Mouse (Mus musculus) intestine, postnatal 0 days (tissue): Measurements from ENCODE around the gene Nrxn1. TPM values are rescaled to one million over a fixed set of nuclear protein-coding genes. Genes with fewer than 3 reads are reported as not detected.
A peak's percentile ranks its signal among the peaks of the same experiment; 100 is the strongest.

ENCODE experiments used
- ATAC-seq: fragments of 200-750 bp; cut with Nextera tagmentation; 2 replicates; pipeline ENCODE4 v1.8.0; 2017; ENCODE audit warnings: mild to moderate bottlenecking, moderate TSS enrichment, moderate library complexity
- H3K27ac ChIP-seq: fragments of 300-500 bp; sonication (generic); 2 replicates; pipeline ENCODE4 v1.5.1; 2014; ENCODE audit warnings: mild to moderate bottlenecking, low read depth, low read length, moderate library complexity
- H3K27me3 ChIP-seq: fragments of 300-500 bp; sonication (generic); replicated peaks from 2 replicates; pipeline ENCODE4 v1.6.1; 2014; ENCODE audit warnings: low read length, mixed read lengths; ENCODE audit not compliant: control insufficient read depth, insufficient read depth
- H3K36me3 ChIP-seq: fragments of 300-500 bp; sonication (generic); 2 replicates; pipeline ENCODE4 v1.6.1; 2014; ENCODE audit warnings: mild to moderate bottlenecking, moderate library complexity; ENCODE audit not compliant: control insufficient read depth, insufficient read depth
- H3K4me1 ChIP-seq: fragments of 300-500 bp; sonication (generic); replicated peaks from 2 replicates; pipeline ENCODE4 v1.6.1; 2014; ENCODE audit warnings: antibody characterized with exemption, low read length, mixed read lengths; ENCODE audit not compliant: control insufficient read depth, insufficient read depth
- H3K4me2 ChIP-seq: fragments of 300-500 bp; sonication (generic); replicated peaks from 2 replicates; pipeline ENCODE4 v1.6.1; 2014; ENCODE audit warnings: low read depth, mild to moderate bottlenecking, moderate library complexity
- H3K4me3 ChIP-seq: fragments of 300-500 bp; sonication (generic); 2 replicates; pipeline ENCODE4 v1.5.1; 2014; ENCODE audit warnings: low read depth, low read length
- H3K9ac ChIP-seq: fragments of 300-500 bp; sonication (generic); 2 replicates; pipeline ENCODE4 v1.6.1; 2014; ENCODE audit warnings: mild to moderate bottlenecking, low read depth, low read length
- H3K9me3 ChIP-seq: fragments of 300-500 bp; sonication (generic); 2 replicates; pipeline ENCODE4 v1.6.1; 2016; ENCODE audit warnings: mixed run types; ENCODE audit not compliant: control insufficient read depth
- CTCF ChIP-seq: sonication (generic); IDR thresholded peaks from 2 replicates; pipeline ENCODE4 v1.5.1; 2016; ENCODE audit warnings: low read depth, mild to moderate bottlenecking, control low read depth, antibody characterized with exemption, moderate library complexity
- WGBS: fragments of 180-500 bp; shearing (Covaris S2); extraction: QIAGEN DNeasy Blood & Tissue Kit; methylation state at CpG from one replicate; pipeline ENCODE4 v1.1.7; 2014; 5-methylcytosine and 5-hydroxymethylcytosine counted together
- polyA plus RNA-seq: library from polyadenylated mRNA; unstranded; fragments of >200 nt; fragmentation: Nextera tagmentation; extraction: Ambion mirVana; gene quantifications from 2 replicates; pipeline ENCODE4 v1.2.1, GENCODE M21; 2015

The Nrxn1 gene
- polyA plus RNA-seq, 1 experiment from 2014 or later, result 0.99 TPM

- H3K4me2 ChIP-seq, result no peak overlapping the region
- H3K9me3 ChIP-seq, result no peaks in the 10 kb centered on the region
- WGBS, result 89% methylated on average over 6 of the region's 6 CpGs
- no peak for TF ChIP-seq CTCF
- ATAC-seq, result no peak
- no peak overlapping the region for H3K27ac ChIP-seq
- H3K9ac ChIP-seq, result no peak overlapping the region
- H3K4me3 ChIP-seq, result no peak overlapping the region
- no peaks in the 10 kb centered on the region for H3K4me1 ChIP-seq
- H3K36me3 ChIP-seq, result no peaks in the 10 kb centered on the region
- no peaks in the 10 kb centered on the region for H3K27me3 ChIP-seq
These were observed 769.2 kb downstream of the Nrxn1 start for GRCm38 (mm10) chr17:90323674-90324073.

GRCm38 (mm10) chr17:90272225-90272624 lies 820.6 kb downstream of the Nrxn1 start:
- Histone ChIP-seq H3K27me3 (no peaks in the 10 kb centered on the region), H3K4me2 (no peak overlapping the region), H3K4me1 (no peaks in the 10 kb centered on the region), H3K9me3 (no peaks in the 10 kb centered on the region), H3K4me3 (no peak overlapping the region), H3K27ac (no peak overlapping the region), H3K9ac (no peak overlapping the region), H3K36me3 (no peaks in the 10 kb centered on the region)
- WGBS, result 60% methylated on average over 4 of the region's 4 CpGs
- no peak for ATAC-seq
- no peak for TF ChIP-seq CTCF

- H3K4me3 ChIP-seq, result no peak overlapping the region
- 41% methylated on average over 4 of the region's 4 CpGs for WGBS
These were observed 821.7 kb downstream of the Nrxn1 start for GRCm38 (mm10) chr17:90271165-90271564.

DNA sequence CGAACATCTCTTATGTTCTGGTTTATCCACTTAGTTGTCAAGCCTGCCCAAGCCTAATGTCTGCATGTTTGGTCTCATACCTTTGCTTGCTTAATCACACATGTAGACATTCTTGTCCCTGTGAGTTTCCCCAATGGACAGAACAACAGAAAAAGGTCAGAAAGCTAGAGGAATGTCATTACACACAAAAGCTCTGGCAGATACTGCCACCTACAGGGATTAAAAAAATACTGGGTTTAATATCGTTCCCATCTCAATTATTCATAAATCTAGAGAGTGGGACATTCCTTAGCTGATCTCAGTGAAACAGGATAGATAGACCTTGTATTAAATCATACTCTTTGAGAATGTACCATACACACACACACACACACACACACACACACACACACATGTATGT lies 823.7 kb downstream of the Nrxn1 start:
- no peak overlapping the region for H3K27ac ChIP-seq
- no peaks in the 10 kb centered on the region for H3K36me3 ChIP-seq
- no peak overlapping the region for H3K9ac ChIP-seq
- no peak for ATAC-seq
- no peak overlapping the region for H3K4me2 ChIP-seq
- no peak overlapping the region for H3K4me3 ChIP-seq
- H3K4me1 ChIP-seq, result no peaks in the 10 kb centered on the region
- 74% methylated on average over 2 of the region's 2 CpGs for WGBS
- no peaks in the 10 kb centered on the region for H3K9me3 ChIP-seq
- TF ChIP-seq CTCF, result peak; percentile 54
- no peaks in the 10 kb centered on the region for H3K27me3 ChIP-seq

More at GRCm38 (mm10) chr17:90271165-90271564, 821.7 kb downstream of the Nrxn1 start:
- H3K4me2 ChIP-seq, result no peak overlapping the region
- no peak overlapping the region for H3K9ac ChIP-seq
- no peak for ATAC-seq
- no peaks in the 10 kb centered on the region for H3K4me1 ChIP-seq
- H3K27ac ChIP-seq, result no peak overlapping the region
- no peak for TF ChIP-seq CTCF
- no peaks in the 10 kb centered on the region for H3K36me3 ChIP-seq
- H3K9me3 ChIP-seq, result no peaks in the 10 kb centered on the region
- H3K27me3 ChIP-seq, result no peaks in the 10 kb centered on the region

DNA sequence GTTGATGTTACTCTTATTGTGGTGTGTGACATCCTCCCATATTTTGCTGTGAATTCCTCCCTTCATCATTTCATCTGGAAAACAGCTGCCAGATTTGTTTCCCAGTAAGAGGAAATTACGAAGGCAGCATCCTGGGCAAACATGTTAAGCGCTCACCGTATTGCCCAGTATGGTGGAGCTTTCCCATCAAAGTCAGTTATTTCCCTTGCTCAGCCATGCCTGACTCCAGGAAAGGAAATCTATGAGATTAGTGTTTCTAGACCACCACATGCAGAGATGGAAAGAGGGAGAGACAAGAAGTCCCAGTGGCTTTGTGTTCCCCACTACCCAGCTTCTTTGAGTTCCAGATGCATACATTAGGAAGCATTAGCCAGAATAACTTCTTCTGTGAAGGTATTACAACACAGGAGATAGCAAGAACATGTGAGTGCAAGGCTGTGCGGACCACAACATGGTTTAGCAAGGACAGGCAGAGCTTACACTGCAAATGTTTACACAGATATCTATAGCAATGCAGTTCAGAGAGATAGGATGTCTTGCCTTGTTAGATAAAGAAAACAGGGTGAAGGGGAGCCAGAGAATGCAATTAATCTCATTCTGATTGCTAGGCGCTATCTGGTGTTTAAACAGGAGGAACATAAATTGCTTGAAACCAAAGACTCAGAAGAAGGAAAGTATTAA lies 839.3 kb downstream of the Nrxn1 start:
- no peak for ATAC-seq
- Histone ChIP-seq H3K9ac (no peak overlapping the region), H3K9me3 (no peaks in the 10 kb centered on the region), H3K27me3 (no peaks in the 10 kb centered on the region), H3K4me3 (no peak overlapping the region), H3K36me3 (no peaks in the 10 kb centered on the region), H3K4me1 (no peaks in the 10 kb centered on the region), H3K27ac (no peak overlapping the region), H3K4me2 (no peak overlapping the region)
- WGBS, result 31% methylated on average over 5 of the region's 5 CpGs
- TF ChIP-seq CTCF, result no peak

DNA sequence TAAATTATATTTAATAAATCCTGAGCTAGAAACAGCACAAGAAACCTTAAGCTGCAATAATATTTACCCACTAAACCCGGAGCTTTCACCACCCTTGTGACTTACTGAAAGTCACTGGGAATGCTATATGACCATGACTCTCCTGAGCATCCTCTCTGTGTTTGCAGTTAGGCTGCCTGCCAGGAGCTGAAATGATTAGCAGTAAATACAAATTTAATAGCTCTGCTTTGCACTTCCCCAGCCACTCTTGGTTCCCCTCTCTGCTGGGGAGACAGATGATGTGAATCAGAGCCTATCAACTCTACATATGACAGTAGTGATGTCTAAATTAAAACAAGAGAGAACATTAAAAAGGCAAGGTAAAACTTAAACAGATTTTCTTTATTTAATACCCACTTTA lies 840.7 kb downstream of the Nrxn1 start:
- H3K9ac ChIP-seq, result no peak overlapping the region
- no peak for TF ChIP-seq CTCF
- no peak for ATAC-seq
- 68% methylated on average over 1 of the region's 1 CpGs for WGBS
- H3K9me3 ChIP-seq, result no peaks in the 10 kb centered on the region
- no peaks in the 10 kb centered on the region for H3K4me1 ChIP-seq
- no peaks in the 10 kb centered on the region for H3K27me3 ChIP-seq
- no peak overlapping the region for H3K27ac ChIP-seq
- H3K4me3 ChIP-seq, result no peak overlapping the region
- H3K36me3 ChIP-seq, result no peaks in the 10 kb centered on the region
- H3K4me2 ChIP-seq, result no peak overlapping the region
